Mouse (Mus musculus) granulocyte monocyte progenitor cell, adult 5-6 weeks (primary cell): Measurements from ENCODE around the gene Fam181b. TPM values are rescaled to one million over a fixed set of nuclear protein-coding genes. Genes with fewer than 3 reads are reported as not detected.
A peak's percentile ranks its signal among the peaks of the same experiment; 100 is the strongest.

Source experiments
- ATAC-seq: replicated peaks from 2 replicates; pipeline ENCODE4 v1.8.0; 2016; ENCODE audit warnings: mild to moderate bottlenecking, moderate TSS enrichment, inconsistent platforms; ENCODE audit not compliant: poor library complexity, severe bottlenecking
- total RNA-seq, 2 experiments: library from RNA; stranded (forward) in 1 of 2; stranded (reverse) in 1 of 2; fragments of 200-712, 200-1000 nt in 1 of 2; fragments of >200 nt in 1 of 2; fragmentation: Nextera tagmentation in 1 of 2; gene quantifications; 2 replicates each; pipeline ENCODE4 v1.2.3; 2014 to 2017

Gene Fam181b
- total RNA-seq (2014; fragmentation: Nextera tagmentation) (not detected in 2 replicates), total RNA-seq (2017) (not detected in 2 replicates)

DNA sequence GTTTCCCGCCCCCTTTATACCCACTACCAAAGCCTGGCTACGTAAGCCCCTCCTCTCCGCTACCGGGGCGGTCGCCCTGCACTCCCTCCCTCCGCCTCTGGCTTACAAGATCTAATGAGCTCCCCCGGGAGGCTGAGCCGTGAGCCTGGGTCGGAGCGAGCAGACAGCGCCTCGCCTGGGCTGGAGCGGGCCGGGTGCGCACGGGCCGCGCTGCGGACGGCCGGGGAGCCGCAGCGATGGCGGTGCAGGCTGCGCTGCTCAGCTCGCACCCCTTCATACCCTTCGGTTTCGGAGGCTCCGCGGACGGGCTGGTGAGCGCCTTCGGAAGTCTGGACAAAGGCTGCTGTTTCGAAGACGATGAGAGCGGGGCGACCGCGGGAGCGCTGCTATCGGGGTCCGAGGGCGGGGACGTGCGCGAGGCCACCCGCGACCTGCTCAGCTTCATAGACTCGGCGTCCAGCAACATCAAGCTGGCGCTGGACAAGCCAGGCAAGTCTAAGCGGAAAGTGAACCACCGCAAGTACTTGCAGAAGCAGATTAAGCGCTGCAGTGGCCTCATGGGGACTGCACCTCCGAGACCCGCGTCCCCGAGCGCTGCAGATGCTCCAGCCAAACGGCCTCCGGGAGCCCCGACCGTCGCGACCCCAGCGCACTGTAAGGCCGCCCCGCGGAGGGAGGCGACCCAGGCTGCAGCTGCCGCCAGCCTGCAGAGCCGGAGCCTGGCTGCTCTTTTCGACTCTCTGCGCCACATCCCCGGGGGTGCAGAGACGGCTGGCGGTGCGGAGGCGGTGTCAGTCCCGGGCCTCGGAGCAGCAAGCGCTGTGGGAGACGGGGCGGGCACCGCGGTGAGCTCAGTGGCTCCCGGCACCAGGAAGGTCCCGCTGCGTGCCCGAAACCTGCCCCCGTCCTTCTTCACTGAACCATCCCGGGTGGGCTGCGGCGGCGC is at the start of gene Fam181b:
Gene Fam181b, plus strand, starts transcription at position 81 of the 946 bp plus-strand sequence.
- peak; percentile 85 for ATAC-seq

DNA sequence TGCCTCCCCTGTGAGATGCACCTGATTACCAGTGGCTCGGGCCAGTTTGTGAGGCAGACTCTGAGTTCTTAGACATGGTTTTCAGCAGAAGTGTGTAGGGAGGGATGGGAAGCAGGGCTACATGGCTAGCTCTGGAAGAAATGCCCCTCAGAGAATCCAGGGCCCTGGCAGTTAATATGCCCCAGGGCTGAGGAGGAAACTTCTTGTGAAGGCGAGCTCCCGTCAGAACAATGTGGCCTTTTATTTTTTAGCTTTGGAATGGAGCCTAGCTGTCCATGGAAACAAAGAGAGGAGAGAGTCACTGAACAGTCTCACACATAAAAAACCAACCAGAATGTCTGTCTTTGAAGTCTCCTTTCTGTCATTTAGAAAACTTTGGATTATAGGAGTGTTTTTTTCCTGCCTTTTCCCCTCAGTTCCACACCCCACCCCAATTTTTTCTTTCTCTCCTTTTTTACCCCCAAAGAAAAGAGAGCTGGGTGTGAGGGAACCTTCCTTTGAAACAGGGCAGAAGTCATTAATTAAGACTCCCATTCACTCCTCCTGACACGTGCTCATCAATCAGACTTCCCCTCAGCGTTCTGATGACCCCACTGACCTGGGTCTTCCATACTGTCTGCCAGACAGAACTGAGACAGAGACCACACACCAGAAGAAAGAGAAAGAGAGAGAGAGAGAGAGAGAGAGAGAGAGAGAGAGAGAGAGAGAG is 41.7 kb upstream of the Fam181b start:
- ATAC-seq, result no peak

DNA sequence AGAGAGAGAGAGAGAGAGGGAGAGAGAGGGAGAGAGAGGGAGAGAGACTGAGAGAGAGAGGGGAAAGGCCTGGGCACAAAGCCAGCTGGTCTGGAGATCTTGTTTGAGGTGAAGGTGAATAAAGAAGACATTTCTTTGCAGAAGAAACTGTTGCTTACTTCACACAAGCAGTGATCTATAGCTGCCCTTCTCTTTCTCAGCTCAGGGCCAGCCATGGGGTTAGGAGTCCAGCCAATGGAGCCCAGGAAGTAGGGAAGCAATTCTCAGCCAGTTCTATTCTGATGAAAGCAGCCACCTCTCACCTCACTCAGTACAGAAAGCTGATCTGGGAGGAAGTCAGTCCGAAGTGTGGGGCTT is 41.2 kb upstream of the Fam181b start:
- ATAC-seq, result no peak

DNA sequence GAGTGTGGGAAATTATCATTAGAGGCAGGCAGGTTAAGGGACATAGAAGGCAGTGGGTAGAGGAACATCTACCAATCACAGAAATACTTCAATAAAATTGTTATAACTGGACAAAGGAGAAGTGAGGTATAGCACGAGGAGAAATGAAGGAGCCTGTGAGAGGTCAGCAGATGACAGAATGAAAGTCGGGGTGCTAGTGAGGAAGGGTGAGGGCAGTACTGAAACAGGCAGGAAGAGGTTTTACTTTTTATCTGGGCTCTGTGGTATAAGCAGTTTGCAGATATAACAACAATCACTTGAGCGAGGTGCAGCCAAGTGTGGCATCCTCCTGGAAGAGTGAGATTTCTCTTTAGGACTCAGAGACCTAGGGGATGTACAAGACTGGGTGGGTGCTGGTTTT is 40.1 kb upstream of the Fam181b start:
- no peak for ATAC-seq

DNA sequence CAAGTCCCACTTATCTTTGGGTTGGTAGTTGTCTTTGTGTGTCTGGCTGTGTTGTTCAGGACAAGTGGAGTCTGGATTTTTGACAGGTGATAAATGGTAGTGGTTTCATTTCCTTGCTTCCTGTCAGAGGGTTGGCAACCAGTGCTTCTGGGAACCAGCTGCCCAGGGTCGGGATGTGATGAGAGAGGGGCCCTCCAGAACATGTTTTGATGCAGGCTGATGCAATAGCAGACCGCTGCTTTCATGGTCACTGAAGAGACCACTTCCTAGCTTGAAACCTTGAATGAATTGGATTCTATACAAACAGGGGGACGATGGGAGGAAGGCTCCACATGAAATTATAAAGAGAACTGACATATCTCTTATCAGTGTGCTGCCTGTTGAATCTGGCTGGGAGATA is 35.3 kb upstream of the Fam181b start:
- ATAC-seq, result peak; percentile 35; the same call in 1 of the 2 replicates

DNA sequence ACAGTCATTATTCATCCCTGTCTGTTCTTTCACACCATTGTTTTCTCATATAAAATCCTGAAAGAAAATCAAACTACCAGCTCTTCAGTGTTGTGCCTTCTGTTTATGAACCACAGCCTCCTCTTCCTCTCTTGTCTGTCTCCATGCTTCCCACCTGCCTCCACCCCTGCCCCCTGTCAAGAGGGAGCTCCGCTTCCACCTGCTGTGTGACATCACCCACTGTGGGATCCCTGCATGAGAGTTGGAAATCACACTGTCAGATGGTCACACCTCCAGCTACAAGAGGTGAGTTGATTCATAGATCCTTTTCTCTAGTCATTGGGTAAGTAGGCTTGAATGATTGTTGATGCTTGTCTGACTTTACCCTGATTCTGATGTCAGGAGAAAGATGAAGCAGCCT is 34.9 kb upstream of the Fam181b start:
- no peak; the same call in 1 of the 2 replicates for ATAC-seq

DNA sequence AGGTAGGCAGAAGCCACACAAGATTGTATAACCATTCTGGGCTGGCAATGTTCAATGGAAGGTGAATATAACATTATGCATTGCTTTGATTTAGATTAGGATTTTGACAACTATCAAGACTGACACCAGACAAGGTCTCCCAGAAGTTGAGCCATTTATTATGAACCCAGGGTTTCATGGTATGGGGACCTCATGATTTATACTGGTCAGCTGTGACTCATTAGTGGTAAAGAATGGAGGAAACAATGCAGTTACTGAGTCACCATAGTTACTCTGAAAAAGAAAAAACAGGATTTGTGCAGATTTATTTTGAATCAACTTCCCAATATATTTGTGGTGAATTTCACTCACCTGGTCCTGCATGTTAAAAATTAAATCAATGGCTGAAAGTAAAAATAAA is 18.8 kb upstream of the Fam181b start:
- ATAC-seq, result no peak

DNA sequence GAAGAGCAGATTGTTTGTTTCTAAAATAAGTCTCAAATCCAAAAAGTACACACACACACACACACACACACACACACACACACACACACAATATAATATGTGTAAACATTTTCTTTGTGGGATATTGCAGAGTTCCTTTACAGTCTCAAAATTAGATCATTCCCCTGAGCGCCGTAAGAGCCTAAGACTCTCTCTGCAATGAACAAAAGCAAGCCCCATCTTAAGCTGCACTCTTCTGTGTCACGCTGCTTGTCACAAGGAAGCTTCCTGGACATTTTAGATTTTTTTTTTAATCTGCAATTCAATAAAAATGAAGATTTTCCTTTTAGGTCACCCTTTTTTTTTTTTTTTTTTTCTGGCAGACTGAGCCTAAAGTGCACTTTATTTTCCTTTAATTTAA is 17.9 kb upstream of the Fam181b start:
- ATAC-seq, result no peak

DNA sequence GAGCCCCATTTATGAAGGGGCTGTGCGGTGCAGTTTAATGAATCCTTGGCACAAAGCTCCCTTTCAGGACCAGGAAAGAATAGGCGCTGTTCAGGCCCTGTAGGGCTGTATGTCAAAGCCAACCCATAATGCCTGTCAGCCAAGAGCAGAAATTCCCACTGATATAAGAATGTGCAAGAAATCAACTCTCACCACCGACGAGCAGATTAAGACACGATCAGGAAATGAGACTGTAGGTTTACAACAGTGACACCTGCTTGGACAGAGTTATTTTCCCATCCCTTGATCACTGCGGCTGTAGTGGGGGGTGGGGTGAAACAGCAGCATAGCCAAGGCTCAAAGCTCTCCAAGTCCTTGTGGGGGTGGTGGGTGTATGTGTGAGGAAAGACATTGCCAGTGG is 17.5 kb upstream of the Fam181b start:
- no peak for ATAC-seq

DNA sequence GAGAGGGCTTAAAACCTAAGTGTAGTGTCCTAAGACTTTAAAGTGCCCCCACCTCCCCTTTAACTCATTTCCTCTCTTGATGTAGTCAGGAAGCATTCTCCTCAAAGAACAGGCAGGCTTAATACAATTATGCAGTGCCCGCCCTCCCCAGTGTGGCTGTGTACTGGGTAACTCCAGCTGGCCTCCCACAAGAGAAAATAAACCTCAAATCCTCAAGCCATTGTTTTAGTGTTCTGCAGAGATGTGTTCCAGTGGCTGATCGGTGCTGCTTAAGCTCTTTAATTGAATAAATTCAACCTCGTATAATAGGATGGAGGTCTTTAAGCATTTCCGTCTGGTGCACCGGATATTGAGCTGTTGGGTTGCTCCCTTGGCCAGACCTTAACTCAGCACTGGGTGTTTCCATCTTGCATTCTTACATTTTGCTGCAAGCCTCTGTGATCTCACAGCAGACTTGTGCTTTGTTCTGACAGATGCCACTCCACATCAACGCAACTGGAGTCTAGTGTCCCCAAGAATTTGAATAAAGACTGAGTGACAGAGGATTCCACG is 12.1 kb upstream of the Fam181b start:
- no peak for ATAC-seq

DNA sequence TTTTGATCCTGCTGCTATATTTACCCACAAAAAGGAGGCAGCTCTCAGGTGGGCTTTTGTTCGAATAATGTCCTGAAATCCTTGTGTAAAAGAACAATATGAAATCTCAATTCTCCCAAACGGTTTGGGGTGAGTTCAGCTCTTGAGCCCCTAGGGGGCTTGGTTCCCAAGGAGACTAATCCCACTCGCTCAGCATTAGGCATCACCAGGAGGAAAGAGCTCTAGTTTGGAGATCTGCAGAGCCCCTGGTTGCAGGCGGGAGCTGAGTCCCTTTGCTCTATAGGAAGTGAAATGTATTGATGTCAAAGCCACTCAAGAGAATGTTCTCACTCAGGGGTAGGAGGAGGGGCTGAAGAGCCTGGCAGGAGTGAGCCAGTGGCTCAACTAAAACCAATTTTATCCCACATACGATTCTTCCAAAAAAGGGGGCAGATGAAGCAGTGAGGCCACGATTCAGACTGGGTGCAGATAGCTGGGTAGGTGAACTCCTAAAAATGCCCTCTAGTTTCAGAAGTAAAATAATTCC is 3.2 kb upstream of the Fam181b start:
- no peak for ATAC-seq

DNA sequence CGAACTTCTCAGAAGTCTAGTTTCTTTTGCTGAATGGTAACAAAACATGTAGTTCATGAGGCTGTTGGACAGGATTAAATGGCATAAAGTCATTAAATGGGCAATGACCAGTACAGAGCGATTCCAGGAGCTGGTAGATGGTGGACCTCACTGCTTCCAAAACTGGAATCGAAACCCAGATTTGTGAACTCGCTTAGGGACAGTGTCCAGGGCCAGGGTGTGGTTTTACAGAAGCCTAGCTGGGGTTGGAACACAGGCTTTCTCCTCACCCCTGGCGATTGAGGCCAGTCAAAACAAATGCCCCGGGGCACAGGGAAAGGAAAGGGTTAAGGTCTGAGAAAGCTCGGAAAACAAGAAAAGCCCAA is 263 bp upstream of the Fam181b start:
- no peak; the same call in 1 of the 2 replicates for ATAC-seq

DNA sequence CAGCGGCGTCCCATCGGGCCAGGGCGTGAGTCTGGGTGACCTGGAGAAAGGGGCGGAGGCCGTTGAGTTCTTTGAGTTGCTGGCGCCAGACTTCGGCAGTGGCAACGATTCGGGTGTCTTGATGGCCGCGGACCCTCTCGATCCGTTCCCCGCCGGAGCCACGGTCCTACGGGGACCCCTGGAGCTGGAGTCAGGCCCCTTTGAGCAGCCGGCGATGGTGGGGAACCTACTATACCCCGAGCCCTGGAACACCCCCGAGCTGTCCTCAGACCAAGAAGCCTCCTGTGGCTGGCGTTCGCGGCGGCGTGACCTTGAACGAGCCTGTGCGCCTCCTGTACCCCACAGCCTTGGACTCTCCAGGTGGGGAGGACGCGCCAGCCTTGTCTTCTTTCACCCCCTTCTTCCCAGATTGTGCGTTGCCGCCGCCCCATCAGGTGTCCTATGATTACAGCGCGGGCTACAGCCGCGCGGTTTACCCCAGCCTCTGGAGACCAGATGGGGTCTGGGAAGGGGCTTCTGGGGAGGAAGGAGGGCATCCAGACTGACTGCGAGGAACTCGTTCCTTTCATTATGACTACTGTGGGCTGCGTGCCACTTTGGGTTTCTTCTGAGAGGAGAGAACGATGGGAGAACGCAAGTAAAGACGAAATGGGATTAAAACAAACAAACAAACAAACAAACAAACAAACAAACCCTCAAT is 1.2 kb downstream of the Fam181b start:
- peak; percentile 12 for ATAC-seq

DNA sequence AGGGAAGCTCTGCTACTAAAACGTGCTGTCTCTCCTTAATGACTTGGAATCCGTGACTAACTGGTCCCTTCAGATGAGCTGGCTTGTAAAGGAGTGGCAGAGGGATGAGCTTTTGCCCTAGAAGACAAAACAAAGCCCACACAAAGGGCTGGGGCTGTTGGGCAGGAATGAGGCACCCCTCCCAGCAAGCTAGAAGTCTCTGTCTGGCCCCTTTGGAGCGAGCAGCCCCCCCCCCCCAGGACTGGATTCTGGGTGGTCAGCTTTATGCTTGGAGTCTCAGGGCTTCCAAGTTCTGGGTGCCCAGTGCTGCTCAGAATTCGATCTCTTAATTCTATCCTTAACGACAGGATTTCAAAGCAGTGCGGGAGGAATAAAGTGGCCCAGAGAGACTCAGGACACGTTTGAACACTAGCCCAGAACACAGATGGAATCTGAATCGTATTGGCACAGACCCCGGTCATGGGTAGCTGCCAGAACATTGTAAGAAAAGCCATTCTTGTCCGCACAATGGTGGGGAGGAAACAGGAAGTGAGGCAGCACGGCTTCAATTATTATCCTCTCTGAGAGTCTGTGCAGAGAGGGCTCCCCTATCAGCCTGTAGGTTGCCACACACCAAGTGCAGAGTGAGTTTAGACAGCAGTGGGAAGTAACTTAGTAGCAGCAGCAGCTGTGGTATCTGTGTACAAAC is 13.8 kb downstream of the Fam181b start:
- peak; percentile 96 for ATAC-seq

DNA sequence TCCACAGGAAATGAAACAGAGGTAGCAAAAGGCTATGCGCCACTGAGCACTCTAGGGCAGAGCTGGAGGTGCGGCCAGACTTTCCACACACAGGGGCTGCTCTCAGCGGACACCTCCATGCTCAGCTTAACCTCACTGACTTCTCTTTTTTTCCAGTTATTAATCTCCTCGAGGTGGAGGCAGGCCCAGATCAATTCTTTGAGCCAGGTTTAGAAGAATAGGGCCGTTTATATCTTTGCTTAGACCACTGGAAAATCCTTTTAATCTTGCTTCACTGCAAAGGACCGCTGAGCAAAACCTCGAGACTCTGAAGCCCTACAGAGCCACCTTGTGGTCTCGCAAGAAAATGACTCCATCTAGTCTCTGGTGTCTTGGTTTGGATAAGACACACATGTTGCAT is 15.8 kb downstream of the Fam181b start:
- ATAC-seq, result peak; percentile 63

DNA sequence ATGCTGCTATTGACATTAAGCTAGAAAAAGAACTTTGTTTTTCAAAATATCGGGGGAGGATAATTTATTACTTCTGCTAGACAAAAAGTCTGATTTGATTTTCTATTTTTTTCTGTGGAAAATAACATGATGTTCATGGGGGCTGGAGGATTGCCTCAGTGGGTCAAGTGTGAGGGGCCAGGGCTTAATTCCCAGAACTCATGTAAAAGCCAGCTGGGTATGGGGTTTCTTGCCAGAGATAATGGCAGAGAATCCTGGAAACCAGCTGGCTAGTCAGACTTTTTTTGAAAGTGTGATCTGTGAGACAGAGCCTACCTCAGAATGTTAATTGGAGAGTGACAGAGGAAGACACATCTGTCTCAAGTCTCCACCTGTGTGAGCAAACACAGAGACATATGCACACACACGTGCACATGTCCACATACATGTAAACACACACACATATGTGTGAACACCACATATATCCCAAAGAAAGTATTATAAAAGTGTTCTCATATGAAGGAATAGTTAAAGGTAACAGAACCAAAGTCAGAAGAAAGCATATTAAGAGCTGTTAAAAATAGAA is 25.2 kb downstream of the Fam181b start:
- ATAC-seq, result no peak

DNA sequence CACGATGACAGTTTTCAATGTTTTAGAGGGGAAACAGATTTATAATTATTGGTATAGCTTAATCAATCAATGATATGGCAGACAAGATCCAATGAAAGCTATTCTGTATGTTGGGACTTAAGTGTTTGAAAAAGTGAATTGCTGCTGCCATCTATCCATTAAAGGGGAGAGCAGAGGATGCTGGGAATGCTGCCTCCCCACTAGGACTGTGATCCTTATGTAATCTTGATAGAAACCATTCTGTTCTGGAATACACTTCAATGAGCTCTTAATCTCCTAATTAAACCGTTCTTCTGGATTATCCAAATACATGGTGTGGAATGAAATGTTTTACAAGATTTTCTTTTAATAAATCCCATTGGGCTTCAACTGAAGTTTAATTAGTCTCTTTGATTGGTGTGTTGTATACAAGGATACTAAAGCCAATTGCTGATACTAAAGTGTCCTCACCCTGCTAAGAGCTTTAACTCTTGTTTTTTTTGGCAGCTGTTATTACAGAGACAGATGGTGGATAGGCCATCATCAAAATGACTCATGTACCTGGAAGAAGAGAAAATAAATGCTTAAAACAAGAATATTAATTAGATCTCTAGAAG is 30.8 kb downstream of the Fam181b start:
- ATAC-seq, result no peak

DNA sequence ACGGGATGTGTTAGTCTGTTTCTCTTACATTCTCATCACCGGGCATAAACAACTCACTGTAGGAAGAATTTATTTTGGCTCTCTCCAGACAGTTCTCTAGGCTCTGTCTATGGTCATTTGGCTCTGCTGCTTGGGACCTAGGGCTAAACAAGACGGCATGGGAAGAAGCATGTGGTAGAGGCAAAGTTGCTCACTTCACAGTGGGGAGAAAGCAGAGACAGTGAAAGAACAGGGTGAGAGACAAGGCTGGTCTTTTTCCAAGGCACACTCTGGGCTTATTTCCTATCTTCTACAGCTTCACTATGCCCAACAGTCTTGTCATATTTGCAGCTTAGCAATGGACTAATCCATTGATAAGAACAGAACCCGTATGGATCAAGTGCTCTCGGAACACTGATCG is 31.4 kb downstream of the Fam181b start:
- no peak for ATAC-seq

DNA sequence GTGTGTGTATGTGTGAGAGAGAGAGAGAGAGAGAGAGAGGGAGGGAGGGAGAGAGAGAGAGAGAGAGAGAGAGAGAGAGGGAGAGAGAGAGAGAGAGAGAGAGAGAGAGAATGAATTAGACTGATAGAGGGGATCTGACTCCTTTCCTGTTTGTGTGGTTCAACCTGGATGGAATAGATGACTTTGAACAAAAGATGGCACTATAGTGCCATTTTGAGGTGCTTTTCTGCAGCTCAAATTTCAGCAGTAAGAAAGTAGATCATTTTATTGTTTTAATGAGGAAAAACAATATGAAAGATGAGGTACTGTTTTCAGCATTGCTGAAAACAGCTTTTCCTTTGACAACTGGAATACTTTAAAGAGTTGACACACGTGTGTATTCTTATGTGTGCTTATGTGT is 37.9 kb downstream of the Fam181b start:
- no peak for ATAC-seq
